Mouse (Mus musculus) hindlimb bud, embryonic 11.5 days (tissue): ENCODE measurements around the gene Fcho1.
"Not testable (repeated sequence)": the region's sequence is repeated elsewhere in the genome, so short reads cannot be mapped to it uniquely, and the experiment has no call there.

ENCODE experiments used
- DNase-seq: peaks from one replicate; pipeline ENCODE4 v3.0.0-alpha.2; 2012; ENCODE audit warnings: low read depth, low spot score; ENCODE audit errors: extremely low spot score

Gene Fcho1

GRCm38 (mm10) chr8:71725122-71725924 is at the start of gene Fcho1:
TSS of gene Fcho1 (minus strand) at chr8:71725716.
- DNase-seq = no peak

DNA sequence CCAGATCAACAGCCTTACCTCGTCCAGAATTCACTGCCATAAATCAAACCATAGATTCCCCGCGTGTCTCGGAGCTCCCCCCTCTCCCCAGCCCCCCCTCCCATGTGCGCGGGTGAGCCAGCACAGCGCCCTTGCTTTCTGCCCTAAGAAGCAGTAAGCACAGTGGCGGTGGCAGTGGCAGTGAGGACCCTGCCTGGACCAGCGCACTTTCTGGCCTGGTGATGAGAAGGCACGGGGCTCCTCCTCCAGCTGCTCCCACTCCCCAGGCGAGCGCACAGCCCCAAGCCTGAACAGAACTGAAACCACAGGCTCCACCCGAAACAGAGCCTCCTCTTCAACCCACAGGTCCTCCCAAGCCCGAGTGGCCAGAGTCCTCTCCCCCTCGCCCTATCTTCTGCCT is 45.8 kb upstream of the Fcho1 start:
- no peak for DNase-seq

- DNase-seq = no peak
Observed at GRCm38 (mm10) chr8:71758816-71759215, 33.3 kb upstream of the Fcho1 start.

DNA sequence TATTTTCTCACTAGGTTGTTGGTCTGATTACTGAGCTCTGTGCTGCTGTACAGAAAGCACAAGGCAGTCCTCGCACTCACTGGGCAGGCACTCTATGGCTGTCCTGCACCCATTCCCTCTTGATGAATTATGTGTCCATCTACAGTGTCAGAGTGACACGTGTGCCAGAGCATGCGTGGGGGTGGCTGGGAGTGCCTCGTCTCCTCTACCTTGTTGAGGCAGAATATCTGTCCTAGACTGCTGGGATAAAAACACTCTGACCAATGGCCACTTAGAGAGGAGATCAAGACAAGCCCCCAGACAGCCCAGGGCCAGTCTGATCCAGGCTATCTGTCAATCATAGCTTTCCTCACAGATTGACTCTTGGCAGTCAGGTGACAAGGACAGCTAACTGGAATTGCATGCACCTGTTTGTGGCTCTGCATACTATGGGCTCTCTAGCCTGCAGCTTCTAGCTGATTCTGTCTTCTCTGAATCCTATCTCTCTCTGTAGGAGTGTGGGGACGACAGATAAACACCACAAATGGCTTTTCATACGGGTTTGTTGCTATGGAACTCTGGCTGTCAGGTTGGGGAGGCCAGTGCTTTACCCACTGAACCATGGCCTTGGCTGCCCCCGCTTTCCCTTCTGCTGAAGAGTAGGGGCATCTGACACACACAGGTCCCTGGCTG is 27.5 kb upstream of the Fcho1 start:
- DNase-seq = not testable (repeated sequence)

GRCm38 (mm10) chr8:71752263-71752662 is 26.7 kb upstream of the Fcho1 start:
- DNase-seq = not testable (repeated sequence)

DNA sequence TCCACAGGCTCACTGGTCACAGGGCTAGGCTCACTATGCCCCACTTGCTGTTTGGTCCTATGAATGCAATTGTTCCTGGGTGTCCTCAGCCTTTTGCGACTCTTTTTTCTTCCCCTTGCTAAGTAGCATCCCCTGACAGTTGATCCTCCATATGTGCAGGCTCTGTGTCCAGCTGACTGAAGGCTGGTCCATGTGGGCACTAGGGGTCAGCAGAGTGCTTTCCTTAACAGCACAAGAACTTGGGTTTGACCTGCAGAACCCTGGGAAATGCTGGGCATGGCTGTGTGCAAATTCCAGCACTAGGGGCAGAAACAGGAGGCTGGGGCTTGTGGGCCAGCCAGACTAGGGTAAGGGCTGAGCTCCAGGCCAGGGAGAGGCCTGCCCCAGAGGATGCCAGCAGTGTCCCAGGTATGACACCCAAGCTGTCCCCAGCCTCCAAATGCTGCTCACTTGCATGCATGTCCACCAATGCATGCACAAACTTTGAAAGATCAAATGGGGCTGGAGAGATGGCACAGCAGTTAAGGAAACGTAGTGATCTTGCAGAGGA is 25.9 kb upstream of the Fcho1 start:
- DNase-seq = not testable (repeated sequence)

GRCm38 (mm10) chr8:71749321-71750075 is 24.0 kb upstream of the Fcho1 start:
- not testable (repeated sequence) for DNase-seq

- not testable (repeated sequence) for DNase-seq
Observed at GRCm38 (mm10) chr8:71747082-71747481, 21.6 kb upstream of the Fcho1 start.

DNA sequence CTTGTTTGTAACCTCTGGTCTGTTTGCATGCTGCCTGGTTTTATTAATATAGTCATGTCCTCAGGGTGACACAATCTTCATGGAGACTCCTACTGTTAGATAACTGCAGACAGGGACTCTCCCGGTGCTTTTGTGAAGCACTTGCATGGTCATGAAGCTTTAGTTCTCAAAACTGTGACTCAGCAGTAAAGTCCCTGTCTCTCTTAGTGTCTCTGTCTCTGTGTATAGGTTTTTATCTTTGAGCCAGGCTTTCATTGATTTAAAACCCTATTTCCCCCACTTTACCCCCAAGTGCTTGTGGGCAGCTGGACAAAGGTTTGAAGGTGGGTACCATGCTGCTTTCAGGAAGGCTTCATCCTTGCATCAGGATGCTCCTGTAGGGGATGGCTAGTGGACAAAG is 19.8 kb upstream of the Fcho1 start:
- DNase-seq = no peak

DNA sequence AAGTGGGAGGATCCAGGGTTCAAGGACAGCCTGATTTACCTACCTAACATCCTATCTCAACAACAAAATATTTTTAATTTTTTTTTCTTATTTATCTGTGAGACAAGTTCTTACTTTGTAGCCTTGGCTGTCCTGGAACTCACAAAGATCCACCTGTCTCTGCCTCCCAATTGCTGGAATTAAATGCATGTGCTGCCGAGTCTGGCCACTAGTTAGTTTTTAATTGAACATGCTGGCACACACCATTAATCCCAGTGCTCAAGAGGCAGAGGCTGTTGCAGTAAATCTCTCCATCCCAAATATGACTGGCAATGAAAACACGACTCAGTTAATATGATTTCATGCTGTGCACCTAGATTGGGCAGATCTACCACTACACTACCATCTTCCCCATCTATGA is 17.3 kb upstream of the Fcho1 start:
- DNase-seq = no peak

GRCm38 (mm10) chr8:71741687-71742114 is 16.2 kb upstream of the Fcho1 start:
- DNase-seq = no peak

DNA sequence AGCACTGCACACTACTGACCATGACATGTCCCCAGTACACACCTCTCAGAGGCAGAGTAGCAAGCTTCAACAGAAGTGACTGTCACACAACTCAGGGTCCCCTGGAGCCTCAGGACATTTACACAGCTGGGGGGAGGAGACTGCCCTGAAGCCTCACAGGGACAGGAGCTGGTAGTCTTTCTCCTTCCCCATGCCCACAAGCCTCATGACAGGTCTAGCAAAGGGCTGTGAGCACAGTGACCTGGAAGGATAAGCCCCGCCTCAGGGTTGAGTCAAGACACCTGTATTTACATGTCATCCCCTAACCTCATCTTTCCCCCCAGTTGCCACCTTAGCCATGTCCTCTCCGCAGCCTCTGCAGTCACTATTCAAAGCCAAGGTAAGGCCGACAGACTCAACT is 15.7 kb upstream of the Fcho1 start:
- no peak for DNase-seq

DNA sequence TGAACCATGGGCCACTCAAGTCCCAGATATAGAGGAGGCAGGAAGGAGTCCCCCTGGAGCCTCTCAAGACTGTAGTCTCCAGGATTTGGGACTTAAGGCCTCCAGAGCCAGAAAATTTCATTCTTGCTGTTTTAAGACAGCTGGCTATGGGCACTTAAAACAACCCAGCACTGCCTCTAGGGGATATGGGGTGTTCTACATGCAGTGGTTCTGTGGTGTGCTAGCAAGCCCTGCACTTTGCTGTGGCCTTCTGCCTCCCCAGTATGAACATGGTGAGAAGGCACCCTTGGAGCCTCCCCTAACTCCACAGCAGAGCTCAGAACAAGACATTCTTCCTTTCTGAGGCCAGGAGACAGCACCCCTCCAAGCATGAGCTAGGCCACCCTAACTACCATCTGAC is 12.8 kb upstream of the Fcho1 start:
- DNase-seq = not testable (repeated sequence)

GRCm38 (mm10) chr8:71731652-71732230 is 6.2 kb upstream of the Fcho1 start:
- no peak for DNase-seq

GRCm38 (mm10) chr8:71728826-71729620 is 3.5 kb upstream of the Fcho1 start:
- DNase-seq = no peak

- no peak for DNase-seq
Observed at GRCm38 (mm10) chr8:71728240-71728785, 2.8 kb upstream of the Fcho1 start.

- no peak for DNase-seq
Observed at GRCm38 (mm10) chr8:71724389-71724788, 1.1 kb downstream of the Fcho1 start.

DNA sequence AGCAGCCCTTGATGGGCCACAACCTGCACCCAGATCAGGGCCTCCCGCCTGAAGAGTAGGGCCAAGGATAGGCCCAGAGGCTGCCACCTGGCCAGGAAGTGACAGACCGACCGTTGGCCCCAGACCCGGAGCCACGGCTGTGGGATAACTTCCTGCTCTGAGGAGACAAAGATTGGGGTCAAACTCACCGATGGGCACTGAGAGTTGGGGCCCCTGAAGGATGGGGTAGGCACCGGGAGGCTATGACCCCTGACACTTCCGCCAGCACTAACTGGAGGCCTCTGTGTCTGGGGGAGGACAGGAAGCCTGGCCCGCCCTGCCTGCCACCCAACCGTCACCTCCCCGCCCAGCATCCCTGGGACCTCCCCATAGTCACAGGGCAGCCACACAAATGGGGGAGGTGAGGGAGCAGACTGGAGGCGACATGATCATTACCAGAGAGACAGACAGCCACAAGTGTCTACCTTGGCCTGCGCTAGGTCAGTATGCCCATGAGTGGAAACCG is 2.4 kb downstream of the Fcho1 start:
- DNase-seq = no peak

- DNase-seq = peak; percentile 37
Observed at GRCm38 (mm10) chr8:71719928-71720457, 5.5 kb downstream of the Fcho1 start.
